In genomic region chr1:90006666-90007065, GRCm38 (mm10) we compare ENCODE assay signal across 15 mouse cellular contexts. TPM values are rescaled to one million over a fixed set of nuclear protein-coding genes. Genes with fewer than 3 reads are reported as not detected.
DNase-seq lines count a peak whose midpoint lies in the region; ATAC-seq and TF ChIP-seq lines count a peak whose summit lies in the region.
"Had no signal": no experiment of that assay in that cellular context is flagged by ENCODE, and none has a peak within 500 bp of the region (broad histone marks: within the 10 kb centered on the region; RNA-seq: fewer than 3 reads in every experiment).

No protein-coding gene starts in this region.

- H3K36me3 ChIP-seq in hindbrain, embryonic 14.5 days (replicated peaks; ENCODE audit: control insufficient read depth, insufficient read depth), result no peaks in the 10 kb centered on the region
- no peaks in the 10 kb centered on the region for H3K36me3 ChIP-seq in hindbrain, embryonic 11.5 days (ENCODE audit: control insufficient read depth, insufficient read depth, low read length)
- H3K36me3 ChIP-seq in forebrain, embryonic 15.5 days, result no peaks in the 10 kb centered on the region
- H3K36me3 ChIP-seq: embryonic facial prominence, embryonic 15.5 days; limb, embryonic 12.5 days had no signal

- no peak overlapping the region for H3K4me3 ChIP-seq in hindbrain, embryonic 14.5 days (replicated peaks; ENCODE audit: low read length)
- no peak overlapping the region for H3K4me3 ChIP-seq in hindbrain, embryonic 11.5 days (ENCODE audit: low read depth, low read length)
- no peak overlapping the region for H3K4me3 ChIP-seq in forebrain, embryonic 15.5 days
- H3K4me3 ChIP-seq: embryonic facial prominence, embryonic 15.5 days; limb, embryonic 12.5 days had no signal

- WGBS in hindbrain, embryonic 14.5 days, result 58% methylated on average over 14 of the region's 14 CpGs
- 73% methylated on average over 14 of the region's 14 CpGs for WGBS in hindbrain, embryonic 11.5 days
- 53% methylated on average over 14 of the region's 14 CpGs for WGBS in forebrain, embryonic 15.5 days

- no peak for ATAC-seq in hindbrain, embryonic 14.5 days (ENCODE audit: low FRiP score)
- ATAC-seq in hindbrain, embryonic 11.5 days (ENCODE audit: low FRiP score), result no peak
- peak; percentile 39; the same call in 1 of the 2 replicates for ATAC-seq in forebrain, embryonic 15.5 days (replicated peaks)

- H3K27me3 ChIP-seq in hindbrain, embryonic 14.5 days (ENCODE audit: control insufficient read depth, insufficient read depth, low read length), result no peaks in the 10 kb centered on the region
- H3K27me3 ChIP-seq in hindbrain, embryonic 11.5 days (ENCODE audit: control insufficient read depth, insufficient read depth, low read length), result no peaks in the 10 kb centered on the region
- H3K27me3 ChIP-seq in forebrain, embryonic 15.5 days, result no peaks in the 10 kb centered on the region
- H3K27me3 ChIP-seq: embryonic facial prominence, embryonic 15.5 days had no signal

- TF ChIP-seq POLR2A in brain, embryonic 14.5 days (IDR thresholded peaks at IDR 0.05; ENCODE audit: borderline replicate concordance, extremely low read depth, insufficient read depth, insufficient read length, poor library complexity, severe bottlenecking), result no peak

- peak overlapping the region; percentile 38; the same call in 1 of the 2 replicates for H3K27ac ChIP-seq in hindbrain, embryonic 14.5 days
- H3K27ac ChIP-seq in hindbrain, embryonic 11.5 days (ENCODE audit: low read depth, low read length), result no peak overlapping the region
- peak overlapping the region; percentile 39 for H3K27ac ChIP-seq in forebrain, embryonic 15.5 days (replicated peaks)
- H3K27ac ChIP-seq: embryonic facial prominence, embryonic 15.5 days; limb, embryonic 12.5 days had no signal

- no peak for DNase-seq in hindbrain, embryonic 14.5 days (ENCODE audit: low spot score)
- no peak for DNase-seq in hindbrain, embryonic 11.5 days (ENCODE audit: low spot score)
- peak; percentile 65 for DNase-seq in brain, embryonic 14.5 days (ENCODE audit: low read depth)
- DNase-seq in left cerebral cortex, postnatal 25 days (ENCODE audit: low spot score in 2 of 2), result peak; percentile 17 to 38
- DNase-seq in embryo, embryonic 10 days (ENCODE audit: low spot score), result no peak
- DNase-seq in urinary bladder, postnatal 36 days (ENCODE audit: low spot score in 2 of 2), result no peak
- no peak for DNase-seq in kidney, adult 11 months
- DNase-seq: gastrocnemius, postnatal 25 days; kidney, adult 8-10 months; lung, embryonic 14.5 days; thymus, postnatal 14 days had no signal

- no peak overlapping the region for H3K4me2 ChIP-seq in hindbrain, embryonic 14.5 days (replicated peaks)
- no peak overlapping the region for H3K4me2 ChIP-seq in hindbrain, embryonic 11.5 days (replicated peaks; ENCODE audit: low read depth, low read length)
- peak overlapping the region; percentile 22 for H3K4me2 ChIP-seq in forebrain, embryonic 15.5 days (replicated peaks)
- H3K4me2 ChIP-seq: embryonic facial prominence, embryonic 15.5 days; limb, embryonic 12.5 days; lung, embryonic 14.5 days had no signal

- TF ChIP-seq CTCF in brain, embryonic 14.5 days (IDR thresholded peaks at IDR 0.05; ENCODE audit: borderline replicate concordance, extremely low read depth, insufficient read depth, insufficient read length), result no peak

- no peak overlapping the region for H3K9ac ChIP-seq in hindbrain, embryonic 14.5 days
- no peak overlapping the region for H3K9ac ChIP-seq in hindbrain, embryonic 11.5 days (ENCODE audit: low read depth, low read length)
- H3K9ac ChIP-seq in forebrain, embryonic 15.5 days (replicated peaks), result no peak overlapping the region
- H3K9ac ChIP-seq: embryonic facial prominence, embryonic 15.5 days; limb, embryonic 12.5 days; lung, embryonic 14.5 days had no signal

- intact Hi-C loops in left cerebral cortex, postnatal 25 days (cut with DNase I), result no loop called here

- H3K9me3 ChIP-seq in hindbrain, embryonic 14.5 days (ENCODE audit: control insufficient read depth, low read length), result no peaks in the 10 kb centered on the region
- H3K9me3 ChIP-seq in hindbrain, embryonic 11.5 days (ENCODE audit: control insufficient read depth, low read length), result no peaks in the 10 kb centered on the region
- H3K9me3 ChIP-seq in forebrain, embryonic 15.5 days, result no peaks in the 10 kb centered on the region
- H3K9me3 ChIP-seq: embryonic facial prominence, embryonic 15.5 days; limb, embryonic 12.5 days had no signal

- H3K4me1 ChIP-seq in hindbrain, embryonic 14.5 days (replicated peaks; ENCODE audit: control insufficient read depth, insufficient read depth, low read length), result peaks cover 4% of the 10 kb centered on the region; the same call in 1 of the 2 replicates
- no peaks in the 10 kb centered on the region for H3K4me1 ChIP-seq in hindbrain, embryonic 11.5 days (replicated peaks; ENCODE audit: control insufficient read depth, insufficient read depth, low read length)
- peaks cover 21% of the 10 kb centered on the region for H3K4me1 ChIP-seq in forebrain, embryonic 15.5 days
- H3K4me1 ChIP-seq: embryonic facial prominence, embryonic 15.5 days; limb, embryonic 12.5 days had no signal

RNA-seq across cellular contexts. Expression of gene Asb18, which starts 7.8 kb away (rescaled TPM):
- 0.30 and 0.66 TPM in 2 replicates for polyA plus RNA-seq in hindbrain, embryonic 14.5 days (2014; fragmentation: Nextera tagmentation; extraction: Ambion mirVana)
- polyA plus RNA-seq in hindbrain, embryonic 11.5 days (2014; fragmentation: Nextera tagmentation; extraction: Ambion mirVana), result 0.19 and 0.25 TPM in 2 replicates
- 0.25 and 0.59 TPM in 2 replicates for polyA plus RNA-seq in brain, embryonic 14.5 days (2012; rRNA removed)
- polyA plus RNA-seq in forebrain, embryonic 15.5 days (2015; fragmentation: Nextera tagmentation; extraction: Ambion mirVana), result 0.19 and 0.31 TPM in 2 replicates
- 1 to 10 TPM; 1.5 to 1.6 TPM for total RNA-seq in left cerebral cortex, postnatal 25 days (2021)
- total RNA-seq: adrenal gland, adult 18-20 months had no signal
- polyA plus RNA-seq: lung, embryonic 14.5 days had no signal

Comparison
In these comparisons a context has a peak if more than half of its experiments do, and no peak if none do; other contexts are left out.
1. DNase-seq: peak in brain, embryonic 14.5 days (single experiment) and left cerebral cortex, postnatal 25 days (2 of 2); none in hindbrain, embryonic 14.5 days (single experiment), hindbrain, embryonic 11.5 days (single experiment), embryo, embryonic 10 days (single experiment), urinary bladder, postnatal 36 days (0 of 2) and kidney, adult 11 months (single experiment).